Mouse (Mus musculus): ENCODE data around the gene Arvcf.

DNA sequence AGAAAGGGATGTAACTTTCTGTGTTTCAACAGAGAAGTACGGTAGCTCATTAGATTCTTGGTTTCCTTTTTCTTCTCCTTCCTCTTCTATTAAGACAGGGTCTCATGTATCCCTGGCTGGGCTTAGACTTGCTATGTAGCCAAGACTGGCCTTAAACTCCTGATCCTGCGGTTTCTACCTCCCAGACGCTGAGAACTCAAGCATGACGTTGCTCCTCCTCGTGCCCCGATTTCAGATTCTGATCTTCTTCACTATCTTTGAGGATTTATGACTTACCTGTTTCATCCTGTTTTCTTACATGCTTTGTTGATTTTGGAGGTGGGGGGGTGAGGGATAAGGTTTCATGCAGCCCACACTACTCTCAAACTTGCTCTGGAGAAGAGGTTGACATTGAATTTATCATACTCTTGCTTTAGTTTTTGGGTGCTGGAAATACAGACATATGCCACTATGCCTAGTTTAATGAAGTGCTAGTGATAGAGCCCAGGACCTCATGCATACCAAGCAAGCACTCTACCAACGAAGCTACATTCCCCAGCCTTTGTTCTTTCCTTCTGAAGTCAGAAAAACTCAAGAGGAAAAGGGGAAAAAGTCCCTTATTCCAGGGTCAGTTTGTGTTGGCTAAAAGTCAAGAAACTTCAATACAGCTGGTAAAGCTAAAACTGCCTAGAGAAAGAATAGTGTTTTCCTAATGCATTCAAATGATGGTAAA lies 75.4 kb downstream of the Arvcf start:
- TF ChIP-seq GATA1 (IDR thresholded peaks at IDR 0.05; ENCODE audit: borderline replicate concordance, low read length) (no peak), FLI1 (IDR thresholded peaks at IDR 0.05; ENCODE audit: low read length) (no peak)
